Mouse (Mus musculus) lung, postnatal 0 days (tissue): ENCODE measurements around the gene Bcas1.

Experiments
- CTCF ChIP-seq: IDR thresholded peaks from 2 replicates; pipeline ENCODE4 v1.5.1; 2016; ENCODE audit warnings: antibody characterized with exemption, mild to moderate bottlenecking
- EP300 ChIP-seq: IDR thresholded peaks from 2 replicates; pipeline ENCODE4 v1.6.1; 2016; ENCODE audit warnings: antibody characterized with exemption, mild to moderate bottlenecking, control low read depth

DNA sequence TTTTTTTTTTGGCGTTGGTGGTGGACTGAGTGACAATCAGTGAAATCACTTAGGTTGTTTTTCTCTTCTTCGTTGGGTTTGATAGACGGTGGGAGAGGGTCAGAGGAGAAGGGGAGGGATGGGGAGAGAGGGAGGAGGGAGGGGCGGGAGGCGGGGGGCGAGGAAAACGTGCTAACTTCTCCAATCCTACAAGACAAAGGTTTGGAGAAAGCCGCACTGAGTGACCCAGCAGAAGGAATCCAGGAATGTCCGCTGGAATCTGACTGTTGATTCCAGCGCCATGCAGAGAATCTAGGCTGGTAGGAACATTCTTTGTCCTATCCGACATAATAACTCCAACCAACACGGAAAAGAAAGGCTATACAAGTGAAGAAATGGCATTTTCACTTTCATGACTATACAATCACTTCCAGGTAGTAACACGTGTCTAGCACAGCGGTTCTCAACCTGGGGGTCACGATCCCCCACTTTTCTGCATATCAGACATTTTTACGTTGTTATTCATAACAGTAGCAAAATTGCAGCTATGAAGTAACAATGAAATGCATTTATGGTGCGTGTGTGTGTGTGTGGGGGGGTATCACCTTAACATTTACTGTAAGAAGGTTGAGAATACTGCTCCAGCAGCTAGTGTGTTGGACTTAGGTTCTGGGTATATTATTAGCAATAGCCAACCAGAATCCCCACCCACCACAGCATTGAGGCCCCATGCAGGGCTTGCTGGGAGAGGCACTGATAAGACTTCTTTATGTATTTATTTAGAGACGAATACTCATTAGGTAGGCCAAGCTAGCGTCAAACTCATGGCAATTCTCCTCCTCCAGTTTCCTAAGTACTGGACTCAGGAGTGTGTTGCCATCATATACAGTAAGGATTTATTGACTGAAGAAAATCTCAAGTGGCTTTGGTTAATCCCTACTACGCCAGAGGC is 107.8 kb downstream of the Bcas1 start:
- TF ChIP-seq CTCF (no peak), EP300 (no peak)
